ENCODE assay signal across 24 mouse cellular contexts in genomic region chr14:120102749-120103142, GRCm38 (mm10).
DNase-seq lines count a peak whose midpoint lies in the region; ATAC-seq lines count a peak whose summit lies in the region.
"Had no signal": no experiment of that assay in that cellular context is flagged by ENCODE, and none has a peak within 500 bp of the region (broad histone marks: within the 10 kb centered on the region; RNA-seq: fewer than 3 reads in every experiment).

No protein-coding gene starts in this region.

- no peak overlapping the region for H3K9ac ChIP-seq in kidney, embryonic 16.5 days (replicated peaks; ENCODE audit: low read length)
- H3K9ac ChIP-seq: embryonic facial prominence, embryonic 15.5 days; hindbrain, embryonic 13.5 days; limb, embryonic 12.5 days; liver, postnatal 0 days; neural tube, embryonic 13.5 days; stomach, embryonic 15.5 days had no signal

- H3K36me3 ChIP-seq in kidney, embryonic 16.5 days (ENCODE audit: insufficient read depth, low read length): no peaks in the 10 kb centered on the region
- H3K36me3 ChIP-seq: embryonic facial prominence, embryonic 15.5 days; hindbrain, embryonic 13.5 days; limb, embryonic 12.5 days; midbrain, embryonic 10.5 days; neural tube, embryonic 13.5 days; stomach, embryonic 15.5 days had no signal

- H3K27me3 ChIP-seq in kidney, embryonic 16.5 days (ENCODE audit: insufficient read depth, low read length): no peaks in the 10 kb centered on the region
- H3K27me3 ChIP-seq: embryonic facial prominence, embryonic 15.5 days; hindbrain, embryonic 13.5 days; limb, embryonic 12.5 days; neural tube, embryonic 13.5 days; stomach, embryonic 15.5 days had no signal

- H3K4me3 ChIP-seq in kidney, embryonic 16.5 days (ENCODE audit: low read length): no peak overlapping the region
- H3K4me3 ChIP-seq: embryonic facial prominence, embryonic 15.5 days; hindbrain, embryonic 13.5 days; limb, embryonic 12.5 days; midbrain, embryonic 10.5 days; myocyte; neural tube, embryonic 13.5 days; stomach, embryonic 15.5 days had no signal

- ATAC-seq in kidney, embryonic 16.5 days (ENCODE audit: low FRiP score, low TSS enrichment): peak; percentile 96
- ATAC-seq: forebrain, embryonic 14.5 days; liver, postnatal 0 days; lung, postnatal 0 days; midbrain, embryonic 16.5 days had no signal

- H3K4me1 ChIP-seq in kidney, embryonic 16.5 days (ENCODE audit: insufficient read depth, low read length): peaks cover 18% of the 10 kb centered on the region
- H3K4me1 ChIP-seq: embryonic facial prominence, embryonic 15.5 days; neural tube, embryonic 13.5 days; stomach, embryonic 15.5 days had no signal

- DNase-seq in heart, adult 11 months: peak; percentile 64
- DNase-seq in heart, adult 8-10 months (ENCODE audit: low spot score): no peak
- DNase-seq in kidney, adult 9 months: no peak
- peak; percentile 18 for DNase-seq in adrenal gland, postnatal 10 days
- peak; percentile 16 for DNase-seq in skeletal muscle tissue, adult 2 months (ENCODE audit: low read depth, low spot score)
- no peak for DNase-seq in gastrocnemius, postnatal 10 days
- DNase-seq: cerebellum, adult 8-10 months; cerebellum, postnatal 36 days; liver, postnatal 0 days; retina, postnatal 1 day; thymus, postnatal 36 days had no signal

- H3K9me3 ChIP-seq in kidney, embryonic 16.5 days (ENCODE audit: low read length): peaks cover 26% of the 10 kb centered on the region
- H3K9me3 ChIP-seq: hindbrain, embryonic 13.5 days; neural tube, embryonic 13.5 days; stomach, embryonic 15.5 days had no signal

- 7% methylated on average over 1 of the region's 1 CpGs for WGBS in kidney, embryonic 16.5 days

- H3K27ac ChIP-seq in kidney, embryonic 16.5 days (ENCODE audit: low read length): peak overlapping the region; percentile 73
- H3K27ac ChIP-seq: embryonic facial prominence, embryonic 15.5 days; hindbrain, embryonic 13.5 days; limb, embryonic 12.5 days; macrophage; midbrain, embryonic 10.5 days; neural tube, embryonic 13.5 days; stomach, embryonic 15.5 days had no signal

- H3K4me2 ChIP-seq in kidney, embryonic 16.5 days (replicated peaks; ENCODE audit: low read depth, low read length): no peak overlapping the region
- H3K4me2 ChIP-seq: embryonic facial prominence, embryonic 15.5 days; hindbrain, embryonic 13.5 days; limb, embryonic 12.5 days; liver, embryonic 11.5 days; neural tube, embryonic 13.5 days; stomach, embryonic 15.5 days had no signal

Comparison
In these comparisons a context has a peak if more than half of its experiments do, and no peak if none do; other contexts are left out.
1. DNase-seq: peak in heart, adult 11 months (single experiment), adrenal gland, postnatal 10 days (single experiment) and skeletal muscle tissue, adult 2 months (single experiment); none in heart, adult 8-10 months (single experiment), kidney, adult 9 months (single experiment) and gastrocnemius, postnatal 10 days (single experiment).